Mouse (Mus musculus) E14TG2a.4 (cell line): ENCODE results near the gene Ap3d1.

ENCODE experiments used
- CTCF ChIP-seq: conservative IDR thresholded peaks from 2 replicates; pipeline ENCODE4 v1.5.1; 2014; ENCODE audit warnings: low read length
- NANOG ChIP-seq: IDR thresholded peaks from 2 replicates; pipeline ENCODE4 v1.6.1; 2014; ENCODE audit warnings: borderline replicate concordance, low read length, mixed read lengths

GRCm38 (mm10) chr10:80669737-80670485, 72.2 kb downstream of the Ap3d1 start:
- TF ChIP-seq CTCF (no peak), NANOG (no peak)
